Comparison of ENCODE assay signal across 7 mouse cellular contexts in the genomic region with DNA sequence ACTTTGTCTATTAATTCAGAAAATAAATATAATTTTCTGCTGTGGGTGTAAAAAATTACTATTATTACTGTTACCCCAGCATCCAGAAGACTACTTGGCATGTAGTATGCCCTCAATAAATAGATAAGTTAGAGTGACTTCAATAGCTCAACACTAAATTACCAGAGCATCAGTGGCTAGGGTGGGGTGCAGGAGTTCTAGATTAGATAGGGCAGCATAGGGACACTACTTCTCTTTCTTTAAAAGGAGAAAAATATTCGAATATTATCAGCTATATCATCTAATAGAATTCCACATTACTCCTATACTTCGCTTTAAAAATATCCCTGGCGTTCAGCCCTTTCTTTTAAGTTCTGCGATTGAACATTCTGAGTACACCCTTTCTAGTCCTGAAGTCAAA. TPM values are rescaled to one million over a fixed set of nuclear protein-coding genes. Genes with fewer than 3 reads are reported as not detected.
DNase-seq lines count a peak whose midpoint lies in the region; ATAC-seq and TF ChIP-seq lines count a peak whose summit lies in the region.

No protein-coding gene starts in this region.

- peak; percentile 2; the same call in 1 of the 2 replicates for ATAC-seq in forebrain, embryonic 12.5 days (ENCODE audit: low FRiP score)
- ATAC-seq in liver, embryonic 11.5 days (replicated peaks; ENCODE audit: low FRiP score) = no peak
- no peak for ATAC-seq in stomach, embryonic 16.5 days (ENCODE audit: insufficient read depth, low FRiP score)

- TF ChIP-seq POLR2A in spleen, adult 2 months (IDR thresholded peaks at IDR 0.05; ENCODE audit: low read depth, low read length) = no peak

- peak overlapping the region; percentile 78 for H3K27ac ChIP-seq in spleen, adult 2 months (ENCODE audit: insufficient read depth, low read length)
- peak overlapping the region; percentile 72 for H3K27ac ChIP-seq in forebrain, embryonic 12.5 days
- peak overlapping the region; percentile 65; the same call in 1 of the 2 replicates for H3K27ac ChIP-seq in liver, embryonic 11.5 days (ENCODE audit: low read depth, low read length)
- H3K27ac ChIP-seq in stomach, embryonic 16.5 days (ENCODE audit: low read length) = peak overlapping the region; percentile 83

- 9% methylated on average over 4 of the region's 4 CpGs for WGBS in spleen, adult 2 months
- 43% methylated on average over 4 of the region's 4 CpGs for WGBS in forebrain, embryonic 12.5 days
- WGBS in liver, embryonic 11.5 days = 21% methylated on average over 4 of the region's 4 CpGs
- 19% methylated on average over 4 of the region's 4 CpGs for WGBS in stomach, embryonic 16.5 days

- no peak for TF ChIP-seq CTCF in spleen, adult 2 months (IDR thresholded peaks at IDR 0.05; ENCODE audit: extremely low read depth, insufficient read depth, insufficient read length, insufficient replicate concordance)

- no peaks in the 10 kb centered on the region for H3K27me3 ChIP-seq in spleen, adult 2 months (ENCODE audit: control insufficient read depth, insufficient read depth, low read length)
- H3K27me3 ChIP-seq in forebrain, embryonic 12.5 days = no peaks in the 10 kb centered on the region
- H3K27me3 ChIP-seq in liver, embryonic 11.5 days (replicated peaks; ENCODE audit: control insufficient read depth, insufficient read depth, low read length) = no peaks in the 10 kb centered on the region
- H3K27me3 ChIP-seq in stomach, embryonic 16.5 days (ENCODE audit: control insufficient read depth, insufficient read depth, low read length) = no peaks in the 10 kb centered on the region

- peak overlapping the region; percentile 66 for H3K4me3 ChIP-seq in spleen, adult 2 months (ENCODE audit: extremely low read depth, insufficient read depth, insufficient read length)
- peak overlapping the region; percentile 53 for H3K4me3 ChIP-seq in forebrain, embryonic 12.5 days (replicated peaks)
- peak overlapping the region; percentile 81 for H3K4me3 ChIP-seq in liver, embryonic 11.5 days (ENCODE audit: low read depth, low read length)
- H3K4me3 ChIP-seq in stomach, embryonic 16.5 days (replicated peaks; ENCODE audit: low read length) = peak overlapping the region; percentile 85

- no peaks in the 10 kb centered on the region; the same call in 1 of the 2 replicates for H3K36me3 ChIP-seq in spleen, adult 2 months (ENCODE audit: control insufficient read depth, insufficient read depth, low read length)
- 0 out of 2 replicates have a peak, but pooled peaks cover 2% of the 10 kb centered on the region for H3K36me3 ChIP-seq in forebrain, embryonic 12.5 days (replicated peaks)
- no peaks in the 10 kb centered on the region for H3K36me3 ChIP-seq in liver, embryonic 11.5 days (ENCODE audit: control insufficient read depth, insufficient read depth, low read length)
- H3K36me3 ChIP-seq in stomach, embryonic 16.5 days (ENCODE audit: control insufficient read depth, insufficient read depth, low read length) = no peaks in the 10 kb centered on the region

- DNase-seq in spleen, adult 2 months (ENCODE audit: low read depth in 1 of 2, low spot score in 2 of 2) = no peak
- no peak for DNase-seq in spleen, postnatal 4 days (ENCODE audit: low spot score in 2 of 2)
- DNase-seq in liver, embryonic 11.5 days (ENCODE audit: low spot score) = no peak
- no peak for DNase-seq in left cerebral cortex, postnatal 4 days
- no peak for DNase-seq in right cerebral cortex, adult 2 months (ENCODE audit: low spot score in 2 of 2)

- H3K4me1 ChIP-seq in spleen, adult 2 months (ENCODE audit: control insufficient read depth, insufficient read depth, insufficient read length) = peaks cover 8% of the 10 kb centered on the region; the same call in 1 of the 2 replicates
- H3K4me1 ChIP-seq in forebrain, embryonic 12.5 days = peaks cover 7% of the 10 kb centered on the region; the same call in 1 of the 2 replicates
- H3K4me1 ChIP-seq in liver, embryonic 11.5 days (replicated peaks; ENCODE audit: control insufficient read depth, insufficient read depth, low read length) = peaks cover 7% of the 10 kb centered on the region; the same call in 1 of the 2 replicates
- H3K4me1 ChIP-seq in stomach, embryonic 16.5 days (ENCODE audit: control insufficient read depth, insufficient read depth, low read length) = peaks cover 9% of the 10 kb centered on the region; the same call in 1 of the 2 replicates

- peak overlapping the region; percentile 63 for H3K4me2 ChIP-seq in forebrain, embryonic 12.5 days
- peak overlapping the region; percentile 67 for H3K4me2 ChIP-seq in liver, embryonic 11.5 days
- peak overlapping the region; percentile 72 for H3K4me2 ChIP-seq in stomach, embryonic 16.5 days (ENCODE audit: low read depth, low read length)

- intact Hi-C loops in left cerebral cortex, postnatal 4 days (cut with DNase I) = no loop called here

- peak overlapping the region; percentile 68; the same call in 1 of the 2 replicates for H3K9ac ChIP-seq in forebrain, embryonic 12.5 days
- peak overlapping the region; percentile 43 for H3K9ac ChIP-seq in liver, embryonic 11.5 days (ENCODE audit: low read depth, low read length)
- peak overlapping the region; percentile 89 for H3K9ac ChIP-seq in stomach, embryonic 16.5 days (ENCODE audit: low read length)

- H3K9me3 ChIP-seq in forebrain, embryonic 12.5 days = no peaks in the 10 kb centered on the region
- H3K9me3 ChIP-seq in liver, embryonic 11.5 days (ENCODE audit: control insufficient read depth, low read length) = no peaks in the 10 kb centered on the region
- H3K9me3 ChIP-seq in stomach, embryonic 16.5 days (replicated peaks; ENCODE audit: control insufficient read depth, low read length) = no peaks in the 10 kb centered on the region

RNA-seq across cellular contexts. Expression of a gene that starts 0.5 kb away (rescaled TPM):
- 10.6 and 12.1 TPM in 2 replicates for polyA plus RNA-seq in spleen, adult 2 months (2012; rRNA removed)
- 65.3 and 65.4 TPM in 2 replicates for polyA plus RNA-seq in forebrain, embryonic 12.5 days (2016; fragmentation: Nextera tagmentation; extraction: Ambion mirVana)
- 86.0 and 102 TPM in 2 replicates for polyA plus RNA-seq in liver, embryonic 11.5 days (2014; fragmentation: Nextera tagmentation; extraction: Ambion mirVana)
- polyA plus RNA-seq in stomach, embryonic 16.5 days (2015; fragmentation: Nextera tagmentation; extraction: Ambion mirVana) = 58.1 and 68.0 TPM in 2 replicates
- total RNA-seq in left cerebral cortex, postnatal 4 days (2021) = 10 to 100 TPM; 13.4 to 14.3 TPM

RNA-seq across cellular contexts. Expression of a gene that starts 0.5 kb away (rescaled TPM):
- 0.60 and 1.1 TPM in 2 replicates for polyA plus RNA-seq in spleen, adult 2 months (2012; rRNA removed)
- polyA plus RNA-seq in forebrain, embryonic 12.5 days (2016; fragmentation: Nextera tagmentation; extraction: Ambion mirVana) = 8.1 and 9.4 TPM in 2 replicates
- polyA plus RNA-seq in liver, embryonic 11.5 days (2014; fragmentation: Nextera tagmentation; extraction: Ambion mirVana) = 8.5 and 11.0 TPM in 2 replicates
- 10.1 and 11.1 TPM in 2 replicates for polyA plus RNA-seq in stomach, embryonic 16.5 days (2015; fragmentation: Nextera tagmentation; extraction: Ambion mirVana)
- 1 to 10 TPM; 4.6 to 5.1 TPM for total RNA-seq in left cerebral cortex, postnatal 4 days (2021)

RNA-seq across cellular contexts. Expression of a gene that starts 32.4 kb away (rescaled TPM):
- 1.3 and 2.1 TPM in 2 replicates for polyA plus RNA-seq in spleen, adult 2 months (2012; rRNA removed)
- polyA plus RNA-seq in forebrain, embryonic 12.5 days (2016; fragmentation: Nextera tagmentation; extraction: Ambion mirVana) = 0.42 and 0.66 TPM in 2 replicates
- 40.5 and 41.5 TPM in 2 replicates for polyA plus RNA-seq in liver, embryonic 11.5 days (2014; fragmentation: Nextera tagmentation; extraction: Ambion mirVana)
- polyA plus RNA-seq in stomach, embryonic 16.5 days (2015; fragmentation: Nextera tagmentation; extraction: Ambion mirVana) = 2.5 and 3.3 TPM in 2 replicates
- total RNA-seq in left cerebral cortex, postnatal 4 days (2021) = under 1 TPM in 1 of 2 experiments, not detected in 1; 0.32 TPM
